Mouse (Mus musculus) embryonic stem cell, embryonic (primary cell): Measurements from ENCODE around the gene Usp42.

Source experiments
- CTCF ChIA-PET, 4 experiments: fragments of 300-600 bp in 2 of 4; fragments of 350-600 bp in 2 of 4; sonication (Branson Sonifier 250); formaldehyde crosslinking; loops; one replicate each; lab custom pipeline; 2022; ENCODE audit warnings: inconsistent platforms in 2 of 4; lab: Charles Lee
- POLR2A ChIA-PET, 4 experiments: fragments of 300-600 bp in 2 of 4; fragments of 350-600 bp in 2 of 4; sonication (Branson Sonifier 250); formaldehyde crosslinking; loops; one replicate each; lab custom pipeline; 2022; ENCODE audit warnings: antibody characterized with exemption in 4 of 4, inconsistent platforms in 1 of 4; lab: Charles Lee

Usp42 gene

DNA sequence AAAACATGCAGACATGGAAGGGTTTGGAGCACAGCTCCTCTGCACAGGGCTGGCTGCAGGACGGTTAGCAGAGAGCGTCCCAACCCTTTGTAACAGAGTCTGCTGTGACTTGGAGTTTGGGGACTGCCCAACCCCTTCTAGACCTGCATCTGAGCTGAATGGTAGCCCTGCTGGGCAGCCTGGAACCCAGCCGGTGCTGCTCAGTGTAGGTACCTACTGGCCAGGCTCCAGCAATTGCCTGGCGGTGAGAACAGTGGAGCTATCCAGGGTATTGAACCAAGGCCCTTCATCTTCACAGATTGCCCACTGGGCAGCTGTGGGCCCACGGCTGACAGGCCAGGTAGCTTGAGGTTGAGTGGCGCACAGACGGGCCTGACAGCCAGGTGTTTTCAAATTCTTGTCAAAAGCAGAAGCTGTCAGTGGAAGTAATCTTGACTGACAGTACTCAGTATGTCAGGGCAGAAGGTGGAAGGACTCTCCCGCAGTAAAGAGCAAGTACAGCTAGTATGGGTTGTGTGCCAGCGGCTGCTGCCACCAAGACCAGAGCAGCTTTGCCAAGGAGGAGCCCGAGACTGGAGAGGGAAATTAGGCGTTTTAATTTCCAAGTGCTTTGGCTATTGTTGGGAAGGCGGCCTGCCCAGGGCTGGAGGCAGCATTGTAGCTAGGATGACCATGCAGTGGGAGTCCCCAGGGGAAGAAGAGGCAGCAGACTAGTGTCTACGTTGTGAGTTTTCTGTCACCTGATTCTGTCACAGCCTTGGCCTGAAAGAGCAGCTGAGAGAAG is 27.0 kb downstream of the Usp42 start:
- ChIA-PET CTCF (interaction anchor here in 3 of 4 experiments (0.6 to 2.1 kb wide), 4 partner anchors 79 to 346 kb away, joined by 3 to 5 read pairs (median 4); no protein-coding TSS in a partner anchor), POLR2A (interaction anchor here in 3 of 4 experiments (0.6 to 0.9 kb wide), 3 partner anchors 9 to 144 kb away, joined by 3 to 4 read pairs (median 3); partner anchors contain the start of gene Usp42 (in 1 of the 3))

DNA sequence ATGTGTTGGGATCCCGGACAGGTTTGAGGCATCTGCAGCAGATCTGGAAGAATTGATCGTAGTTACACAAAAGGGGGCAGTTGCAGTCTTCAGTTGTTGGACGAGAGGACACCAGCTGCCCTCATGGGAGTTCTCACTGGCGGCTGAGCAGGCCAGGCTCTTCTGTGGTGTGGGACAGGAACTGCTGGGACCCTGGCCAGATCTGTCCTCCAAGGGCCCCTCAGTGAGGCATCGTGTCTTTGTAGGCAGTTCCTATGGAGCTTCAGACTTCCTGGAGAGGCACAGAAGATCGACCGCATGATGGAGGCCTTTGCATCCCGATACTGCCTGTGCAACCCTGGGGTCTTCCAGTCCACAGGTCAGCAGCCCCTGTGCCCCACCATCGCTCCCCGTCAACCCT is 31.0 kb downstream of the Usp42 start:
- CTCF ChIA-PET = interaction anchor here in 1 of 4 experiments (1.2 kb wide), 1 partner anchor 10 kb away, joined by 3 read pairs; no protein-coding TSS in a partner anchor
- POLR2A ChIA-PET = interaction anchor here in 1 of 4 experiments (1.1 kb wide), 2 partner anchors 9 to 30 kb away, joined by 3 read pairs; no protein-coding TSS in a partner anchor

- POLR2A ChIA-PET = interaction anchor here in 1 of 4 experiments (0.7 to 1.1 kb wide), 2 partner anchors 9 to 75 kb away, joined by 3 read pairs; no protein-coding TSS in a partner anchor
- CTCF ChIA-PET = no interaction called here
Measured at GRCm38 (mm10) chr5:143700247-143700646, 31.8 kb downstream of the Usp42 start.

DNA sequence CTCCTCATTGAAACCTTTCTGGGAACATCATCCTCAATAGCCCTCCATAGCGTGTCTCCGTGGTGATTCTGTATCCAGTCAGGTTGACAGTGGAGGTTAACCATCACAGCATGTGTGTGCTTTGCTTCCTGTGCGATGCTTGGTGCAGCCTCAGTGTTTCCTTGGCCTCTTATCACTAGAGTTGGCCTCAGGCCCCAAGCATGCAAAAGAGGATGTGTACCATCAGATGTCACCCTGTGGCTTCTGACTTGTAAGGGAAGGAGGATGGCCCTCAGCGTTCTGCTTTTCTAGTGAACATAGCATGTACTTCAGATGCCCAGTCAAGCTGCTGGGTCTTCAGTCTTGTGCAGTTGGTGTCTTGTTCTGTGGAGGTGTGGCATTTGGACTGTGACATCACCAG is 33.6 kb downstream of the Usp42 start:
- POLR2A ChIA-PET = interaction anchor here in 2 of 4 experiments (0.5 to 0.8 kb wide), 2 partner anchors 15 to 478 kb away, joined by 3 read pairs; no protein-coding TSS in a partner anchor
- CTCF ChIA-PET = interaction anchor here in 2 of 4 experiments (0.6 to 1.4 kb wide), 3 partner anchors 13 to 38 kb away, joined by 3 to 5 read pairs (median 3); no protein-coding TSS in a partner anchor

- ChIA-PET POLR2A (interaction anchor here in 1 of 4 experiments (1.1 to 1.2 kb wide), 3 partner anchors 13 to 322 kb away, joined by 3 to 4 read pairs (median 3); no protein-coding TSS in a partner anchor), CTCF (interaction anchor here (0.6 to 1.2 kb wide), 12 partner anchors 9 to 362 kb away, joined by 3 to 6 read pairs (median 3); no protein-coding TSS in a partner anchor)
Measured at GRCm38 (mm10) chr5:143696323-143696722, 35.8 kb downstream of the Usp42 start.

DNA sequence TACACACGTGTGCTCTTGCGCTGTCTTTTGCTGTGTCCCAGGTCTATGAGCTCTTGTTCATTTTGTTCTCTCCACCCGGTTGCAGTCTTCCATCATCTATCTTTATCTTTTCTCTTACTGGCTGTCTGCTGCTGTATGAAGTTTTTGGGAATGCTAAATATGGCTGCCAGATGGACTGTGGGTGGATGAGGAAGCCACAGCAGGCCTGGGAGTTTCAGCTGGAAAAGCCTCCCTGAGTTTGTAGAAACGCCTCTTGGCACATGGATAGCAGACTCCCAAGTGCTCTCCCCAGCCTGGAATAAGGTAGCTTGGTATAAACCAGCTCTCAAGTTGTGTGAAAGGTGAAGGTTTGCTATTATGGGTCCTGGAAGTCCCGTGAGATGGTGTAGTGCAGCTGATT is 41.2 kb downstream of the Usp42 start:
- ChIA-PET POLR2A (interaction anchor here in 1 of 4 experiments (1.5 to 1.6 kb wide), 2 partner anchors 11 to 88 kb away, joined by 4 to 5 read pairs; no protein-coding TSS in a partner anchor), CTCF (no interaction called here)

DNA sequence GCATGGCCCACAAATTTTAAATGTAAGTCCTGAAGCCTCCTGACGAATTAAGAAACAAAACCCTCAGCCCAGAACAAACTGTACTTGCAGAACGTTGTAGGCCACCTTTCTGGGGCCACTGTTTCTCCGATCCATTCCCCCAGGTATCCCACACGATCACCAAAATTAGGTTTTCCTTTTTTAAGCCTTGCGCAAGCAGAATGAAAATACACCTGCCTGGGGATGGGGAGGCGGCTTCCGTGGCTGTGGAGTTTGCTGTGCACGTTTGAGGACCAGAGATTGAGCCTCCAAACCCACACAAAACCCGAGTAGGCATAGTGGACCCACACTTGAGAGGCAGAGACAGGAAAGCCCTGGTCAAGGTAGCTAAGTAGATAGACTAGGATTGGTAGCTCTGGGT is 41.7 kb downstream of the Usp42 start:
- ChIA-PET POLR2A (no interaction called here), CTCF (no interaction called here)

DNA sequence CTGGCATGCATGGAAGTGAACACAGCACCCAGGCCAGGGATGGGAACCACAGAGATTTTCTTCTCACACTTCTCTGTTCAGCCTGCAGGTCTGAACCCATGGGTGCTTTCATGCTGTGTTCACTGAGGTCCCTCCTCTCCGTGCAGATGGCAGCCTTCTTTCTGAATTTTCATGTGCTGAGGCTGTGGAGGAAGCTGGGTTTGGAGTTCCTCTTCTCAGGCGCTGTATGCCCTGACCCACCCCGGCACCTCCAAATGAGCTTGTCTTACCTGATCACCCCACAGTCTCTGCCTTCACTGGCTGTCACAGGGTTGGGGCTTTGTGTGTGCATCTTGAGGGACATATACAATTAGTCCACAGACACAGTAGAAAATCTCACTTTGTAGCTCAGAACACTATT is 44.5 kb downstream of the Usp42 start:
- POLR2A ChIA-PET = no interaction called here
- CTCF ChIA-PET = interaction anchor here in 1 of 4 experiments (1.0 kb wide), 1 partner anchor 120 kb away, joined by 3 read pairs; no protein-coding TSS in a partner anchor

GRCm38 (mm10) chr5:143686456-143686855 is 45.6 kb downstream of the Usp42 start:
- ChIA-PET POLR2A (no interaction called here), CTCF (no interaction called here)

DNA sequence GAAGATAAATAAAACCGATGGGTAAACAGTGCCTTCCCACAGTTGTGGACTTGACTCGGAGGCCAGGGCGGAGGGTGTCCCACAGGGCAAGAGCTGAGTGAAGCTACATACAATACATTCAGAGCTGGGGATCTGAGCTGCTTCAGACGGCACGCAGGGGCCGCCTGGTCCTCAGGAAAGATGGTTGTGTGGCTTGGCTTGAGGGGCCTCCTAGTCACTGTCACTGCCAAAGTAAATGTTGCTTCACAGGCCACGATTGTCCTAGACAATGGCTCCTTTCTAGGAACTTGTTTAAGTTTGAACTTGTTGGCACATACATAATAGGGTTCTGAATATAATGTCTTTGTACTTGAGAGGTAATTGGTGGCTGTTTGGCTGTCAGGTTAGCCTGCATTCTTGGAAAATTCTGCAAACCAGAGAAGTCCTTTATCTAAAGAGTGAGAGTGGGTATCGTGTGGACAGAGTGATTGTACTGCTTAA is 47.1 kb downstream of the Usp42 start:
- ChIA-PET CTCF (interaction anchor here in 1 of 4 experiments (1.3 kb wide), 1 partner anchor 117 kb away, joined by 5 read pairs; no protein-coding TSS in a partner anchor), POLR2A (interaction anchor here in 1 of 4 experiments (1.6 kb wide), 1 partner anchor 31 kb away, joined by 4 read pairs; no protein-coding TSS in a partner anchor)

DNA sequence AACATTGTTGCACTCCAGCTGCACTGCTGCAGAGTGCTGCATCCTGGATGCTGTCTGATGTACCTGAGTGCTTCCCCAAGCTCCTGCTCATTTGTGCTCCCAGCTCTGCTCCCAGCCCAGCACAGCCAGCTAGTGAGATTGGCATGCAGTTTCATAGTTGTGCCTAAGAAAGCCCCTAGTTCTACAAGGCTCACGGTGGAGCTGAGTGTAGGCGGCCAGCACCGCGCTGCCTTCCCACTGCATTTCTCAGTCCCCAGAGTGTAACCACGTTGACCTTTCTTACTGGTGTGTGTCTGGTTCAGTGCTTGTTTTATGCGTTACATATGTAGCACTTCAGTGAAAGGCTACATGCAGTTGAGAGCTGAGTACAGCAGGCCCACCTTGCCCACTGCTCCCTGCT is 48.4 kb downstream of the Usp42 start:
- ChIA-PET CTCF (interaction anchor here in 2 of 4 experiments (1.3 to 1.4 kb wide), 2 partner anchors 36 to 116 kb away, joined by 3 to 5 read pairs; no protein-coding TSS in a partner anchor), POLR2A (interaction anchor here in 2 of 4 experiments (0.9 to 1.6 kb wide), 3 partner anchors 9 to 29 kb away, joined by 3 to 4 read pairs (median 3); no protein-coding TSS in a partner anchor)

DNA sequence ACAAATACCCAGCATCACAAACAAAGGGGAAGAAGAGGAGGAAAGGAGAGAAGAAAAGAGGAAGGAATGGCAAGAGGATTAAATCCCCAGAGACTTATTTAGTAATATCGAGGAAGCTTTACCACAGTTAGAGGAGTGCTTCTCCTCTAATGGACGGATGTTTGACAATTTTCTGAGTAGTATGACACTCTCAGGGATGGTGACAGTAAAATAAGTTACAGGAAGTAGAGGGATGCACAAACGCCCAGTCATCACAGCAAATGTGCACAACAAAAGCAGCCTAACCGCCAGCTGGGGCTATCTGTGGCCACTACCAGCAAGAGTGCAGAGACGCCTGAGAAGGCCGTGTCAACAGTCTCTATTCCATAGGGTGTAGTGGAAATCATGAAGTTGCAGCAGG is 52.4 kb downstream of the Usp42 start:
- ChIA-PET POLR2A (interaction anchor here in 3 of 4 experiments (0.8 to 2.0 kb wide), 6 partner anchors 10 to 52 kb away, joined by 3 to 4 read pairs (median 3); partner anchors contain the start of gene Usp42 (in 1 of the 3)), CTCF (interaction anchor here in 2 of 4 experiments (0.5 to 0.8 kb wide), 2 partner anchors 17 to 403 kb away, joined by 3 read pairs; no protein-coding TSS in a partner anchor)

GRCm38 (mm10) chr5:143678634-143679271 is 53.3 kb downstream of the Usp42 start:
- ChIA-PET CTCF (interaction anchor here in 2 of 4 experiments (0.6 kb wide), 2 partner anchors 108 to 553 kb away, joined by 3 read pairs; no protein-coding TSS in a partner anchor), POLR2A (interaction anchor here in 3 of 4 experiments (0.8 to 2.0 kb wide), 4 partner anchors 9 to 53 kb away, joined by 3 to 4 read pairs (median 3); partner anchors contain the start of gene Usp42 (in 1 of the 3))

DNA sequence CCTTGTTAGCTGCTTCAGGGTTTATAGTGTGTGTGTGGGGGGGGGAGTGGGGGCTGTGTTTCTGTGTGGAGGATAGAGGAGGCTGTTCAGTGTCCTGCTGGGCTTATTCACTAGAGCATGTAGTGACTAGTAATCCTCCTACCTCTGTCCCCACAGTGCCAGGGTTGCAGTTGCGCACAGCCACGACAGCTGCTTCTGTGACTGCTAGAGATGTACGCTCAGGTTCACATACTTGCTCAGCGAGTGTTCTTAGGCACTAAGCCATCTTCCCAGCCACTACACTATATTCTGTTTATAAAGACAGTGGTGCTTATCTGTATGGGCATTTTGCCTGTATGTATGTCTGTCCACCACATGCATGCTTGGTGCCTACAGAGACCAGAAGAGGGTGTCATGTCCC is 54.7 kb downstream of the Usp42 start:
- ChIA-PET CTCF (no interaction called here), POLR2A (no interaction called here)

GRCm38 (mm10) chr5:143676218-143676985 is 55.7 kb downstream of the Usp42 start:
- CTCF ChIA-PET = no interaction called here
- POLR2A ChIA-PET = interaction anchor here in 1 of 4 experiments (0.9 kb wide), 1 partner anchor 55 kb away, joined by 3 read pairs; no protein-coding TSS in a partner anchor

DNA sequence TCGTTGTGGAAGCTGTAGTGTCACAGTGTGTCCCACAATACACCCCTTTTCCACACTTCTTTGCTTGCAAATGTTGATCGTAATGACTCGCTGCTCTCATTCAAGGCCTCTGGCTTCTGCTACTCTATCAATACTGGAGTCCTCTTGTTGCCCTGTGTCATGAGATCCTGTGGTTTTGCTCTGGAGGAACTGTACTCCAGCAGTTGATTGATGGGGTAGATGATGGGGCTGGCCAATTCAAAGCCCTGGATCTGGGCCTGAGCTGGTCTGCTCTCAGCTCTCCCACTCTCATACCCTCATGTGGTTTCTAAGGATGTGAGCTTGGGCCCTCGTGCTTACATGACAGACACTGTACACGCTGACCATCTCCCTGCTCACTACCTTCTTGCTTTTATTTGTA is 57.5 kb downstream of the Usp42 start:
- ChIA-PET CTCF (interaction anchor here in 2 of 4 experiments (0.6 to 0.9 kb wide), 2 partner anchors 106 to 360 kb away, joined by 3 read pairs; no protein-coding TSS in a partner anchor), POLR2A (interaction anchor here in 1 of 4 experiments (0.9 kb wide), 1 partner anchor 9 kb away, joined by 3 read pairs; no protein-coding TSS in a partner anchor)
